Comparison of ENCODE assay signal across 28 mouse cellular contexts in genomic region chr1:121224250-121224649, GRCm38 (mm10).
A peak's percentile ranks its signal among the peaks of the same experiment; 100 is the strongest.
DNase-seq lines count a peak whose midpoint lies in the region; ATAC-seq lines count a peak whose summit lies in the region.
"Had no signal": no experiment of that assay in that cellular context is flagged by ENCODE, and none has a peak within 500 bp of the region (broad histone marks: within the 10 kb centered on the region; RNA-seq: fewer than 3 reads in every experiment).

No protein-coding gene starts in this region.

- 55% methylated on average over 11 of the region's 11 CpGs for WGBS in hindbrain, embryonic 15.5 days
- 88% methylated on average over 11 of the region's 11 CpGs for WGBS in hindbrain, embryonic 10.5 days
- WGBS in hindbrain, embryonic 16.5 days: 64% methylated on average over 11 of the region's 11 CpGs
- 35% methylated on average over 11 of the region's 11 CpGs for WGBS in neural tube, embryonic 15.5 days
- 86% methylated on average over 11 of the region's 11 CpGs for whole genome bisulfite sequencing in heart, embryonic 10.5 days

- H3K9me3 ChIP-seq in hindbrain, embryonic 15.5 days: no peaks in the 10 kb centered on the region
- no peaks in the 10 kb centered on the region for H3K9me3 ChIP-seq in hindbrain, embryonic 10.5 days
- H3K9me3 ChIP-seq in hindbrain, embryonic 16.5 days (ENCODE audit: control insufficient read depth, low read length): no peaks in the 10 kb centered on the region
- H3K9me3 ChIP-seq in neural tube, embryonic 15.5 days (replicated peaks): no peaks in the 10 kb centered on the region
- no peaks in the 10 kb centered on the region for H3K9me3 ChIP-seq in heart, embryonic 10.5 days
- H3K9me3 ChIP-seq: forebrain, embryonic 13.5 days; heart, embryonic 13.5 days; intestine, embryonic 15.5 days; limb, embryonic 12.5 days; liver, embryonic 15.5 days; lung, embryonic 15.5 days; midbrain, embryonic 12.5 days; stomach, embryonic 15.5 days had no signal

- peaks cover 10% of the 10 kb centered on the region; the same call in 1 of the 2 replicates for H3K4me1 ChIP-seq in hindbrain, embryonic 15.5 days (replicated peaks)
- no peaks in the 10 kb centered on the region for H3K4me1 ChIP-seq in hindbrain, embryonic 10.5 days (replicated peaks)
- H3K4me1 ChIP-seq in hindbrain, embryonic 16.5 days (ENCODE audit: control insufficient read depth, insufficient read depth, low read depth, low read length): no peaks in the 10 kb centered on the region; the same call in none of the 2 replicates
- H3K4me1 ChIP-seq in neural tube, embryonic 15.5 days: peaks cover 25% of the 10 kb centered on the region
- no peaks in the 10 kb centered on the region; the same call in 1 of the 2 replicates for H3K4me1 ChIP-seq in heart, embryonic 10.5 days
- H3K4me1 ChIP-seq: forebrain, embryonic 13.5 days; limb, embryonic 12.5 days; liver, embryonic 15.5 days; lung, embryonic 15.5 days; midbrain, embryonic 12.5 days; stomach, embryonic 15.5 days had no signal

- peak overlapping the region; percentile 59 for H3K27ac ChIP-seq in hindbrain, embryonic 15.5 days (replicated peaks)
- H3K27ac ChIP-seq in hindbrain, embryonic 10.5 days: no peak overlapping the region
- H3K27ac ChIP-seq in hindbrain, embryonic 16.5 days (ENCODE audit: low read depth, low read length): 0 out of 2 replicates have a peak overlapping the region, but pooled peaks have one; percentile 36
- H3K27ac ChIP-seq in neural tube, embryonic 15.5 days (replicated peaks): peak overlapping the region; percentile 29
- H3K27ac ChIP-seq in heart, embryonic 10.5 days: no peak overlapping the region
- H3K27ac ChIP-seq: forebrain, embryonic 13.5 days; heart, embryonic 13.5 days; intestine, embryonic 15.5 days; left cerebral cortex, adult 2 months; limb, embryonic 12.5 days; liver, embryonic 15.5 days; lung, embryonic 15.5 days; midbrain, embryonic 12.5 days; stomach, embryonic 15.5 days had no signal

- H3K27me3 ChIP-seq in hindbrain, embryonic 15.5 days: no peaks in the 10 kb centered on the region
- no peaks in the 10 kb centered on the region for H3K27me3 ChIP-seq in hindbrain, embryonic 10.5 days (ENCODE audit: insufficient read depth, poor library complexity, severe bottlenecking)
- H3K27me3 ChIP-seq in hindbrain, embryonic 16.5 days (replicated peaks; ENCODE audit: control insufficient read depth, insufficient read depth, low read length): no peaks in the 10 kb centered on the region
- H3K27me3 ChIP-seq in neural tube, embryonic 15.5 days (replicated peaks): no peaks in the 10 kb centered on the region
- H3K27me3 ChIP-seq in heart, embryonic 10.5 days (ENCODE audit: insufficient read depth, poor library complexity, severe bottlenecking): no peaks in the 10 kb centered on the region
- H3K27me3 ChIP-seq: CH12.LX; forebrain, embryonic 13.5 days; heart, embryonic 13.5 days; intestine, embryonic 15.5 days; liver, embryonic 15.5 days; lung, embryonic 15.5 days; midbrain, embryonic 12.5 days; stomach, embryonic 15.5 days had no signal

- peak; percentile 31; the same call in 1 of the 2 replicates for ATAC-seq in hindbrain, embryonic 15.5 days (ENCODE audit: low FRiP score, low read depth)
- 0 out of 2 replicates have a peak, but pooled peaks have one; percentile 32 for ATAC-seq in hindbrain, embryonic 16.5 days
- peak; percentile 66 for ATAC-seq in neural tube, embryonic 15.5 days (ENCODE audit: low FRiP score)
- ATAC-seq: forebrain, embryonic 13.5 days; intestine, embryonic 15.5 days; Patski had no signal

- DNase-seq in hindbrain, embryonic 10.5 days (ENCODE audit: low spot score): no peak
- peak; percentile 4 for DNase-seq in retina, postnatal 1 day
- no peak for DNase-seq in retina, embryonic 14.5 days (ENCODE audit: low spot score)
- DNase-seq in heart, embryonic 10.5 days (ENCODE audit: low spot score): no peak
- no peak for DNase-seq in B cell, adult 2 months
- DNase-seq: adrenal gland, postnatal 14 days; cerebellum, adult 18-20 months; cerebellum, postnatal 10 days; gastrocnemius, postnatal 25 days; heart, adult 18-20 months; heart, postnatal 10 days; kidney, adult 2 months; kidney, postnatal 25 days; right cerebral cortex, postnatal 25 days had no signal

- no peaks in the 10 kb centered on the region for H3K36me3 ChIP-seq in hindbrain, embryonic 15.5 days
- no peaks in the 10 kb centered on the region for H3K36me3 ChIP-seq in hindbrain, embryonic 10.5 days
- no peaks in the 10 kb centered on the region for H3K36me3 ChIP-seq in hindbrain, embryonic 16.5 days (ENCODE audit: control insufficient read depth, insufficient read depth, low read length)
- no peaks in the 10 kb centered on the region for H3K36me3 ChIP-seq in neural tube, embryonic 15.5 days
- no peaks in the 10 kb centered on the region for H3K36me3 ChIP-seq in heart, embryonic 10.5 days
- H3K36me3 ChIP-seq: heart, embryonic 13.5 days; intestine, embryonic 15.5 days; limb, embryonic 12.5 days; liver, embryonic 15.5 days; lung, embryonic 15.5 days; midbrain, embryonic 12.5 days; stomach, embryonic 15.5 days had no signal

- H3K9ac ChIP-seq in hindbrain, embryonic 15.5 days: no peak overlapping the region
- H3K9ac ChIP-seq in hindbrain, embryonic 16.5 days (ENCODE audit: low read depth, low read length): no peak overlapping the region
- no peak overlapping the region for H3K9ac ChIP-seq in neural tube, embryonic 15.5 days (replicated peaks)
- H3K9ac ChIP-seq: forebrain, embryonic 13.5 days; heart, embryonic 13.5 days; intestine, embryonic 15.5 days; limb, embryonic 12.5 days; liver, embryonic 15.5 days; lung, embryonic 15.5 days; midbrain, embryonic 12.5 days; stomach, embryonic 15.5 days had no signal

- 0 out of 2 replicates have a peak overlapping the region, but pooled peaks have one; percentile 9 for H3K4me2 ChIP-seq in hindbrain, embryonic 15.5 days
- no peak overlapping the region for H3K4me2 ChIP-seq in hindbrain, embryonic 16.5 days (ENCODE audit: low read length)
- peak overlapping the region; percentile 26 for H3K4me2 ChIP-seq in neural tube, embryonic 15.5 days
- H3K4me2 ChIP-seq: forebrain, embryonic 13.5 days; heart, embryonic 13.5 days; intestine, embryonic 15.5 days; limb, embryonic 12.5 days; liver, embryonic 15.5 days; lung, embryonic 15.5 days; midbrain, embryonic 12.5 days; stomach, embryonic 15.5 days had no signal

- no peak overlapping the region for H3K4me3 ChIP-seq in hindbrain, embryonic 15.5 days
- H3K4me3 ChIP-seq in hindbrain, embryonic 10.5 days: no peak overlapping the region
- no peak overlapping the region for H3K4me3 ChIP-seq in hindbrain, embryonic 16.5 days (ENCODE audit: low read length)
- H3K4me3 ChIP-seq in neural tube, embryonic 15.5 days (replicated peaks): no peak overlapping the region
- H3K4me3 ChIP-seq in heart, embryonic 10.5 days: no peak overlapping the region
- H3K4me3 ChIP-seq: forebrain, embryonic 13.5 days; heart, embryonic 13.5 days; intestine, embryonic 15.5 days; left cerebral cortex, adult 2 months; limb, embryonic 12.5 days; liver, embryonic 15.5 days; lung, embryonic 15.5 days; midbrain, embryonic 12.5 days; stomach, embryonic 15.5 days had no signal

Comparison
In these comparisons a context has a peak if more than half of its experiments do, and no peak if none do; other contexts are left out.
1. H3K27ac ChIP-seq: peak in hindbrain, embryonic 15.5 days (single experiment), hindbrain, embryonic 16.5 days (single experiment) and neural tube, embryonic 15.5 days (single experiment); none in hindbrain, embryonic 10.5 days (single experiment) and heart, embryonic 10.5 days (single experiment).
2. Peak in every context shown above with its lines, with median percentiles within 50 percentile points of each other: ATAC-seq.